12 mouse cellular contexts compared by ENCODE assay signal in the genomic region with DNA sequence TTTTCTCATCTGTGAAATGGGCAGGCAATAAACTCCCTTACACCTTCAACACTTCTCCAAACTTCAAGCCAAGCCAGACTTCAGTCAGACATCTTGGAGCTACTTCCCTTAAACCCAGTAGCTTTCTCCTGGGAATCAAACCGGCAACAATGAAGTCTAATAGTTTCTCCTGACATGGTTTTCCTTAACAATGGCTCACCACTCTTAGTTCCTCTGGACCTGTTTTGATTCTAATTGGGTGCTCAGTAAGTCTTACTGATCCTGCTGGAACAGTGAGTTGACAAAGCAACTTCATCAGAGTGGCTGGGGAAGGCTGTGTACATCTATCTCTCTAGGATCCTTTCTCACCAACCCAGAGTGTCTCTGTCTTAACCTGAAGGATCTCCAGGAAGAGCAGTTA.
"Had no signal": no experiment of that assay in that cellular context is flagged by ENCODE, and none has a peak within 500 bp of the region (broad histone marks: within the 10 kb centered on the region; RNA-seq: fewer than 3 reads in every experiment).

No protein-coding gene starts in this region.

- DNase-seq: left cerebral cortex, postnatal 4 days; liver; liver, embryonic 13.5 days; liver, postnatal 0 days; lung, adult 18-20 months; lung, adult 2 months; lung, embryonic 14.5 days; lung, postnatal 10 days; lung, postnatal 14 days; lung, postnatal 36 days; lung, postnatal 4 days; midbrain, embryonic 14.5 days had no signal
